Mouse (Mus musculus) naive thymus-derived CD4-positive, alpha-beta T cell, adult 5 months (primary cell): ENCODE results near the gene Exoc3l2. TPM values are rescaled to one million over a fixed set of nuclear protein-coding genes. Genes with fewer than 3 reads are reported as not detected.

Source experiments
- polyA plus RNA-seq: library from polyadenylated mRNA; unstranded; fragments of 100-300 nt; shearing (Covaris generic); gene quantifications from one replicate; pipeline ENCODE4 v1.2.1, GENCODE M21; 2017

Exoc3l2 gene
- not detected for polyA plus RNA-seq

GRCm38 (mm10) chr7:19462884-19463381 lies at the start of gene Exoc3l2:
TSS of gene Exoc3l2 (plus strand) at chr7:19463331.

GRCm38 (mm10) chr7:19458591-19459111 lies 4.5 kb upstream of the Exoc3l2 start, which contains the start of gene Mark4:
TSS of gene Mark4 (minus strand) at chr7:19458821.

DNA sequence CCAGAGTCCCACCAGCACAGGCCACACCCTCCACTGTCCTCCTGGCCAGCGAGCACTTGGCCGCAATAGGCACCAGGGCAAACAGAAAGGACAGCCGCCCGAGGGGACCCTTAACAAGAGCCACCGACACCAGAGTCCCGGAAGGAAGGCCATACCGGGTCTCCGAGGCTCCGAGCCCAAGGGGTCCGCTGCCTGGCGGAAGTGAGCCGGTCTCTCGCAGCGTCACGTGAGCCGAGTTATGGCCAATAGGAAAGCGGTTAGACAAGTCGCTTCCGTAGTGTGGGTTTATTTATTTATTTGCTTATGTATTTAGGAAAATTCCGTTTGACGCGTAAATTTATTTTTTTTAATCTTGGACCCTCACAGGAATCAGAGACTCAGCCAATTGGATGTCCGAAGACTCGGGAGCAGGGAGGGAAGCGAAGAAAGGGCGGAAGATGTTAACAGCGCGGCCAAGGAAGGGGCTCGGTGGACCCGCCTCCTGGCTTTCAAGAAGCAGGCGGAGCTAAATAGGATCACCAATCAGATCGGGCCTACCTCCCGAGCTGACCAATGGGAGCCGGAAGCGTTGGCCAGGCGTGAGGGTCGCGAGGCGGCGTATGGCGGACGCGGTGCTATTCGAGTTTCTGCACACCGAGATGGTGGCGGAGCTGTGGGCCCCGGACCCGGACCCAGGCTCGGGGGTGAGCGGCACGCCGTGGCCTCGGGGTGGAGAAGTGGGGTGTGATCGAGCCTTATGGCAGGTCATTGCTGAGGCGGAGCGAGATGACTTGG lies 45.2 kb downstream of the Exoc3l2 start, which contains the start of the genes Bloc1s3 and Trappc6a:
Bloc1s3 (minus strand) TSS at position 218 of the 774 bp plus-strand sequence.
Trappc6a (plus strand) TSS at position 246 of the 774 bp plus-strand sequence.

GRCm38 (mm10) chr7:19517652-19518365 lies 54.7 kb downstream of the Exoc3l2 start, which contains the start of gene Nkpd1:
TSS of gene Nkpd1 (plus strand) at chr7:19517838.

Other genes starting within 250 kb of the Exoc3l2 start
- gene Opa3, start 235.0 kb upstream of the Exoc3l2 start, polyA plus RNA-seq, result 47.3 TPM
- 193 TPM for gene Vasp, start 191.5 kb upstream of the Exoc3l2 start, polyA plus RNA-seq
- not detected for gene Ppm1n, start 183.3 kb upstream of the Exoc3l2 start, polyA plus RNA-seq
- gene Rtn2, start 180.7 kb upstream of the Exoc3l2 start, polyA plus RNA-seq, result not detected
- gene Fosb, start 153.3 kb upstream of the Exoc3l2 start, polyA plus RNA-seq, result 7.9 TPM
- 67.3 TPM for gene Ercc1, start 118.6 kb upstream of the Exoc3l2 start, polyA plus RNA-seq
- 9.8 TPM for gene Cd3eap, start 103.8 kb upstream of the Exoc3l2 start, polyA plus RNA-seq
- 0.25 TPM for gene Ppp1r13l, start 103.6 kb upstream of the Exoc3l2 start, polyA plus RNA-seq
- gene Ercc2, start 81.3 kb upstream of the Exoc3l2 start, polyA plus RNA-seq, result 9.8 TPM
- 11.8 TPM for gene Klc3, start 59.2 kb upstream of the Exoc3l2 start, polyA plus RNA-seq
- gene Ckm, start 58.6 kb upstream of the Exoc3l2 start, polyA plus RNA-seq, result not detected
- gene Mark4, start 4.5 kb upstream of the Exoc3l2 start, polyA plus RNA-seq, result 8.7 TPM
- 3.8 TPM for gene Bloc1s3, start 45.0 kb downstream of the Exoc3l2 start, polyA plus RNA-seq
- 58.6 TPM for gene Trappc6a, start 45.1 kb downstream of the Exoc3l2 start, polyA plus RNA-seq
- gene Nkpd1, start 54.5 kb downstream of the Exoc3l2 start, polyA plus RNA-seq, result not detected
- 26.1 TPM for gene Ppp1r37, start 99.7 kb downstream of the Exoc3l2 start, polyA plus RNA-seq
- gene Zfp296, start 114.0 kb downstream of the Exoc3l2 start, polyA plus RNA-seq, result not detected
- gene Gemin7, start 114.3 kb downstream of the Exoc3l2 start, polyA plus RNA-seq, result 80.0 TPM
- gene Clasrp, start 141.2 kb downstream of the Exoc3l2 start, polyA plus RNA-seq, result 71.6 TPM
- gene Relb, start 166.1 kb downstream of the Exoc3l2 start, polyA plus RNA-seq, result 102 TPM
- gene Clptm1, start 201.7 kb downstream of the Exoc3l2 start, polyA plus RNA-seq, result 129 TPM
- not detected for gene Apoc2, start 214.6 kb downstream of the Exoc3l2 start, polyA plus RNA-seq
- gene Gm44805, start 218.1 kb downstream of the Exoc3l2 start, polyA plus RNA-seq, result not detected
- not detected for gene Apoc4, start 218.1 kb downstream of the Exoc3l2 start, polyA plus RNA-seq
- gene Apoc1, start 229.3 kb downstream of the Exoc3l2 start, polyA plus RNA-seq, result not detected
- 6.1 TPM for gene Apoe, start 235.9 kb downstream of the Exoc3l2 start, polyA plus RNA-seq